9 mouse cellular contexts compared by ENCODE assay signal in genomic region chr11:69066163-69066861, GRCm38 (mm10). TPM values are rescaled to one million over a fixed set of nuclear protein-coding genes. Genes with fewer than 3 reads are reported as not detected.
DNase-seq lines count a peak whose midpoint lies in the region; ATAC-seq and TF ChIP-seq lines count a peak whose summit lies in the region.
"Had no signal": no experiment of that assay in that cellular context is flagged by ENCODE, and none has a peak within 500 bp of the region (broad histone marks: within the 10 kb centered on the region; RNA-seq: fewer than 3 reads in every experiment).

No protein-coding gene starts in this region.

- peaks cover 3% of the 10 kb centered on the region for H3K27me3 ChIP-seq in E14TG2a.4 (ENCODE audit: insufficient read depth, low read length)
- H3K27me3 ChIP-seq in heart, embryonic 13.5 days (replicated peaks), result no peaks in the 10 kb centered on the region
- no peaks in the 10 kb centered on the region for H3K27me3 ChIP-seq in stomach, embryonic 15.5 days (replicated peaks)

- DNase-seq in gastrocnemius, adult 18-20 months (ENCODE audit: low spot score), result peak; percentile 34
- DNase-seq in gastrocnemius, postnatal 4 days (ENCODE audit: low spot score in 2 of 2), result no peak
- peak; percentile 41 to 44 for DNase-seq in layer of hippocampus, postnatal 25 days (ENCODE audit: extremely low spot score in 1 of 2, low spot score in 1 of 2)

- H3K4me1 ChIP-seq in E14TG2a.4 (replicated peaks; ENCODE audit: low read depth, low read length), result peaks cover 54% of the 10 kb centered on the region
- no peaks in the 10 kb centered on the region; the same call in 1 of the 2 replicates for H3K4me1 ChIP-seq in cortical plate, adult 2 months (ENCODE audit: control insufficient read depth, insufficient read depth, low read length)
- peaks cover 45% of the 10 kb centered on the region for H3K4me1 ChIP-seq in heart, embryonic 13.5 days
- peaks cover 24% of the 10 kb centered on the region for H3K4me1 ChIP-seq in stomach, embryonic 15.5 days

- peak overlapping the region; percentile 77 for H3K4me3 ChIP-seq in E14TG2a.4 (replicated peaks; ENCODE audit: low read length)
- peak overlapping the region; percentile 53 for H3K4me3 ChIP-seq in cortical plate, adult 2 months (ENCODE audit: insufficient read depth, low read length)
- H3K4me3 ChIP-seq in heart, embryonic 13.5 days, result peak overlapping the region; percentile 53
- H3K4me3 ChIP-seq in stomach, embryonic 15.5 days (replicated peaks), result peak overlapping the region; percentile 26

- ATAC-seq in heart, embryonic 13.5 days (ENCODE audit: extremely low read depth, insufficient number of reproducible peaks, low FRiP score, low TSS enrichment), result no peak
- ATAC-seq in megakaryocyte-erythroid progenitor cell, adult 5-6 weeks (replicated peaks; ENCODE audit: low FRiP score, low TSS enrichment, poor library complexity, severe bottlenecking), result peak; percentile 44
- no peak for ATAC-seq in stomach, embryonic 15.5 days (ENCODE audit: insufficient read depth, low FRiP score, low read depth)

- 0 out of 2 replicates have a peak overlapping the region, but pooled peaks have one; percentile 18 for H3K27ac ChIP-seq in cortical plate, adult 2 months (ENCODE audit: insufficient read depth, low read length)
- peak overlapping the region; percentile 88 for H3K27ac ChIP-seq in heart, embryonic 13.5 days (replicated peaks)
- no peak overlapping the region for H3K27ac ChIP-seq in stomach, embryonic 15.5 days

- peak overlapping the region; percentile 81 for H3K9ac ChIP-seq in heart, embryonic 13.5 days
- no peak overlapping the region for H3K9ac ChIP-seq in stomach, embryonic 15.5 days

- 3% methylated on average over 27 of the region's 29 CpGs for WGBS in heart, embryonic 13.5 days
- WGBS in stomach, embryonic 15.5 days, result 2% methylated on average over 29 of the region's 29 CpGs

- TF ChIP-seq CTCF in E14TG2a.4 (conservative IDR thresholded peaks at IDR 0.05; ENCODE audit: low read length), result no peak
- TF ChIP-seq CTCF in cortical plate, adult 2 months (IDR thresholded peaks at IDR 0.05; ENCODE audit: extremely low read depth, insufficient read depth, low read length), result no peak

- TF ChIP-seq POLR2A in cortical plate, adult 2 months (IDR thresholded peaks at IDR 0.05; ENCODE audit: extremely low read depth, insufficient read depth, low read length), result peak; percentile 64; the same call in 1 of the 2 replicates

- H3K9me3 ChIP-seq in E14TG2a.4 (ENCODE audit: low read length), result no peaks in the 10 kb centered on the region
- H3K9me3 ChIP-seq in heart, embryonic 13.5 days, result no peaks in the 10 kb centered on the region
- H3K9me3 ChIP-seq in stomach, embryonic 15.5 days, result no peaks in the 10 kb centered on the region

- H3K36me3 ChIP-seq in E14TG2a.4 (ENCODE audit: insufficient read depth, low read length), result no peaks in the 10 kb centered on the region
- H3K36me3 ChIP-seq in heart, embryonic 13.5 days, result no peaks in the 10 kb centered on the region
- no peaks in the 10 kb centered on the region for H3K36me3 ChIP-seq in stomach, embryonic 15.5 days

- peak overlapping the region; percentile 87 for H3K4me2 ChIP-seq in heart, embryonic 13.5 days
- peak overlapping the region; percentile 58 for H3K4me2 ChIP-seq in stomach, embryonic 15.5 days

RNA-seq across cellular contexts. Expression of gene Tmem107, which starts 4.3 kb away (rescaled TPM):
- total RNA-seq in gastrocnemius, adult 18-20 months (2021), result 1 to 10 TPM; 3.5 to 3.7 TPM
- 10 to 100 TPM; 11.7 to 14.3 TPM for total RNA-seq in gastrocnemius, postnatal 4 days (2021)
- polyA plus RNA-seq in cortical plate, adult 2 months (2012; rRNA removed), result 20.6 and 21.4 TPM in 2 replicates
- 28.4 and 31.3 TPM in 2 replicates for polyA plus RNA-seq in heart, embryonic 13.5 days (2015; fragmentation: Nextera tagmentation; extraction: Ambion mirVana)
- total RNA-seq in layer of hippocampus, postnatal 25 days (2021), result 10 to 100 TPM; 21.1 to 21.6 TPM
- 33.8 and 51.0 TPM in 2 replicates for total RNA-seq in megakaryocyte-erythroid progenitor cell, adult 5-6 weeks (2014; fragmentation: Nextera tagmentation)
- total RNA-seq in megakaryocyte-erythroid progenitor cell, adult 5-6 weeks (2017), result 16.2 and 33.4 TPM in 2 replicates
- polyA plus RNA-seq in stomach, embryonic 15.5 days (2015; fragmentation: Nextera tagmentation; extraction: Ambion mirVana), result 49.6 and 55.0 TPM in 2 replicates

RNA-seq across cellular contexts. Expression of gene Borcs6, which starts 6.8 kb away (rescaled TPM):
- total RNA-seq in gastrocnemius, adult 18-20 months (2021), result 10 to 100 TPM; 20.0 to 23.5 TPM
- 10 to 100 TPM; 14.6 to 14.9 TPM for total RNA-seq in gastrocnemius, postnatal 4 days (2021)
- 32.5 and 34.1 TPM in 2 replicates for polyA plus RNA-seq in cortical plate, adult 2 months (2012; rRNA removed)
- 9.7 and 10.3 TPM in 2 replicates for polyA plus RNA-seq in heart, embryonic 13.5 days (2015; fragmentation: Nextera tagmentation; extraction: Ambion mirVana)
- 10 to 100 TPM; 27.4 to 31.4 TPM for total RNA-seq in layer of hippocampus, postnatal 25 days (2021)
- total RNA-seq in megakaryocyte-erythroid progenitor cell, adult 5-6 weeks (2014; fragmentation: Nextera tagmentation), result 0.46 and 7.0 TPM in 2 replicates
- 3.5 TPM in 2 replicates for total RNA-seq in megakaryocyte-erythroid progenitor cell, adult 5-6 weeks (2017)
- 10.3 and 10.7 TPM in 2 replicates for polyA plus RNA-seq in stomach, embryonic 15.5 days (2015; fragmentation: Nextera tagmentation; extraction: Ambion mirVana)

RNA-seq across cellular contexts. Expression of gene Aurkb, which starts 20.9 kb away (rescaled TPM):
- total RNA-seq in gastrocnemius, adult 18-20 months (2021), result not detected
- 10 to 100 TPM; 25.6 TPM for total RNA-seq in gastrocnemius, postnatal 4 days (2021)
- polyA plus RNA-seq in cortical plate, adult 2 months (2012; rRNA removed), result 0.57 and 1.2 TPM in 2 replicates
- polyA plus RNA-seq in heart, embryonic 13.5 days (2015; fragmentation: Nextera tagmentation; extraction: Ambion mirVana), result 78.4 and 83.0 TPM in 2 replicates
- 1 to 10 TPM in 1 of 2 experiments, under 1 TPM in 1; 0.85 to 1.0 TPM for total RNA-seq in layer of hippocampus, postnatal 25 days (2021)
- total RNA-seq in megakaryocyte-erythroid progenitor cell, adult 5-6 weeks (2014; fragmentation: Nextera tagmentation), result 118 and 122 TPM in 2 replicates
- total RNA-seq in megakaryocyte-erythroid progenitor cell, adult 5-6 weeks (2017), result 60.0 and 75.0 TPM in 2 replicates
- 134 and 146 TPM in 2 replicates for polyA plus RNA-seq in stomach, embryonic 15.5 days (2015; fragmentation: Nextera tagmentation; extraction: Ambion mirVana)
- total RNA-seq: layer of hippocampus, adult 18-20 months had no signal

RNA-seq across cellular contexts. Expression of gene Vamp2, which starts 22.0 kb away (rescaled TPM):
- total RNA-seq in gastrocnemius, adult 18-20 months (2021), result 10 to 100 TPM; 37.4 to 39.3 TPM
- total RNA-seq in gastrocnemius, postnatal 4 days (2021), result 10 to 100 TPM; 61.1 to 70.4 TPM
- polyA plus RNA-seq in cortical plate, adult 2 months (2012; rRNA removed), result 1,153 and 1,156 TPM in 2 replicates
- polyA plus RNA-seq in heart, embryonic 13.5 days (2015; fragmentation: Nextera tagmentation; extraction: Ambion mirVana), result 79.5 and 82.1 TPM in 2 replicates
- 1,000 to 10,000 TPM in 1 of 2 experiments, 100 to 1,000 TPM in 1; 978 to 1,010 TPM for total RNA-seq in layer of hippocampus, postnatal 25 days (2021)
- 46.7 and 60.3 TPM in 2 replicates for total RNA-seq in megakaryocyte-erythroid progenitor cell, adult 5-6 weeks (2014; fragmentation: Nextera tagmentation)
- total RNA-seq in megakaryocyte-erythroid progenitor cell, adult 5-6 weeks (2017), result 7.5 and 15.7 TPM in 2 replicates
- polyA plus RNA-seq in stomach, embryonic 15.5 days (2015; fragmentation: Nextera tagmentation; extraction: Ambion mirVana), result 68.5 and 84.6 TPM in 2 replicates

RNA-seq across cellular contexts. Expression of gene Per1, which starts 28.7 kb away (rescaled TPM):
- total RNA-seq in gastrocnemius, adult 18-20 months (2021), result 10 to 100 TPM; 41.9 to 72.2 TPM
- total RNA-seq in gastrocnemius, postnatal 4 days (2021), result 10 to 100 TPM; 32.1 to 49.3 TPM
- polyA plus RNA-seq in cortical plate, adult 2 months (2012; rRNA removed), result 48.3 and 57.6 TPM in 2 replicates
- 8.6 and 9.0 TPM in 2 replicates for polyA plus RNA-seq in heart, embryonic 13.5 days (2015; fragmentation: Nextera tagmentation; extraction: Ambion mirVana)
- total RNA-seq in layer of hippocampus, postnatal 25 days (2021), result 10 to 100 TPM; 70.1 to 89.0 TPM
- total RNA-seq in megakaryocyte-erythroid progenitor cell, adult 5-6 weeks (2014; fragmentation: Nextera tagmentation), result 11.3 and 17.6 TPM in 2 replicates
- total RNA-seq in megakaryocyte-erythroid progenitor cell, adult 5-6 weeks (2017), result 4.7 and 12.5 TPM in 2 replicates
- polyA plus RNA-seq in stomach, embryonic 15.5 days (2015; fragmentation: Nextera tagmentation; extraction: Ambion mirVana), result 15.4 and 20.3 TPM in 2 replicates

Comparison
In these comparisons a context has a peak if more than half of its experiments do, and no peak if none do; other contexts are left out.
1. DNase-seq: peak in gastrocnemius, adult 18-20 months (single experiment) and layer of hippocampus, postnatal 25 days (2 of 2); none in gastrocnemius, postnatal 4 days (0 of 2).
2. RNA of gene Aurkb, which starts 20.9 kb away (total RNA-seq): 60.0 to 122 TPM in megakaryocyte-erythroid progenitor cell, adult 5-6 weeks and 25.6 TPM in gastrocnemius, postnatal 4 days; 0.85 to 1.0 TPM in layer of hippocampus, postnatal 25 days and not detected in gastrocnemius, adult 18-20 months; every median in the first group is over 10 times any median in the second.
3. H3K4me3 ChIP-seq: peak in every context shown above with its lines; median percentile 77 in E14TG2a.4; 53 in cortical plate, adult 2 months; 53 in heart, embryonic 13.5 days; 26 in stomach, embryonic 15.5 days.